Mouse (Mus musculus) ES-E14 (cell line): ENCODE data around the gene F2. TPM values are rescaled to one million over a fixed set of nuclear protein-coding genes. Genes with fewer than 3 reads are reported as not detected.
A peak's percentile ranks its signal among the peaks of the same experiment; 100 is the strongest.

Experiments used
- DNase-seq: peaks from one replicate; pipeline ENCODE4 v3.0.0-alpha.2; 2013; ENCODE audit warnings: low read depth, low spot score
- H3K27ac ChIP-seq: 2 replicates; pipeline ENCODE4 v1.5.1; 2012; ENCODE audit warnings: low read depth, mild to moderate bottlenecking, low read length, moderate library complexity, mixed read lengths; ENCODE audit not compliant: poor library complexity, insufficient read depth, severe bottlenecking
- H3K36me3 ChIP-seq: 2 replicates; pipeline ENCODE4 v1.6.1; 2012; ENCODE audit warnings: mild to moderate bottlenecking, low read length, moderate library complexity, mixed read lengths; ENCODE audit not compliant: control insufficient read depth, poor library complexity, insufficient read depth, severe bottlenecking
- H3K4me1 ChIP-seq, 2 experiments: fragments of 150-350 bp in 1 of 2; sonication (generic) in 1 of 2; 2 replicates each; pipeline ENCODE4 v1.6.1; 2012; ENCODE audit warnings: low read length in 2 of 2, mild to moderate bottlenecking in 1 of 2, mixed read lengths in 1 of 2; ENCODE audit not compliant: control insufficient read depth in 2 of 2, insufficient read depth in 2 of 2, poor library complexity in 1 of 2
- H3K4me3 ChIP-seq, 2 experiments: fragments of 150-350 bp in 1 of 2; sonication (generic) in 1 of 2; 2 replicates each; pipeline ENCODE4 v1.5.1; 2012; ENCODE audit warnings: low read length in 2 of 2, low read depth in 1 of 2, mild to moderate bottlenecking in 1 of 2, mixed read lengths in 1 of 2; ENCODE audit not compliant: insufficient read depth in 1 of 2, poor library complexity in 1 of 2, severe bottlenecking in 1 of 2
- H3K9ac ChIP-seq: 2 replicates; pipeline ENCODE4 v1.6.1; 2012; ENCODE audit warnings: low read depth, mild to moderate bottlenecking, low read length, mixed read lengths; ENCODE audit not compliant: poor library complexity, insufficient read depth, severe bottlenecking
- H3K9me3 ChIP-seq: fragments of 150-350 bp; sonication (generic); 2 replicates; pipeline ENCODE4 v1.6.1; 2012; ENCODE audit warnings: low read depth, mild to moderate bottlenecking, low read length; ENCODE audit not compliant: control insufficient read depth, insufficient read depth
- CHD2 ChIP-seq: IDR thresholded peaks from 2 replicates; pipeline ENCODE4 v1.6.1; 2014; ENCODE audit warnings: mild to moderate bottlenecking, low read depth, low read length, inconsistent platforms
- HCFC1 ChIP-seq: IDR thresholded peaks from 2 replicates; pipeline ENCODE4 v1.6.1; 2012; ENCODE audit warnings: low read length, inconsistent platforms, borderline replicate concordance; ENCODE audit not compliant: insufficient read depth
- MAFK ChIP-seq: IDR thresholded peaks from 2 replicates; pipeline ENCODE4 v1.6.1; 2014; ENCODE audit warnings: mild to moderate bottlenecking, low read depth, low read length, inconsistent platforms; ENCODE audit not compliant: insufficient read depth
- ZC3H11A ChIP-seq: IDR thresholded peaks from 2 replicates; pipeline ENCODE4 v1.6.1; 2012; ENCODE audit warnings: low read depth, mild to moderate bottlenecking, inconsistent platforms, low read length, borderline replicate concordance
- ZNF384 ChIP-seq: IDR thresholded peaks from 2 replicates; pipeline ENCODE4 v1.6.1; 2012; ENCODE audit warnings: low read depth, low read length, inconsistent platforms
- in situ Hi-C, 2 experiments: fragments of 600-800 bp; cut with MboI; formaldehyde crosslinking; loops; one replicate each; pipeline ENCODE4 v1.15.1; 2025; ENCODE audit warnings: low sequenced_read_pairs in 2 of 2, inconsistent platforms in 1 of 2; ENCODE audit not compliant: unreplicated experiment in 2 of 2
- total RNA-seq: library from RNA; depleted of rRNA; stranded (reverse); fragments of 300-350 nt; gene quantifications from 2 replicates; pipeline ENCODE4 v1.2.3, GENCODE M21; 2012; rRNA removed

The F2 gene
- total RNA-seq, result 1.4 and 2.0 TPM in 2 replicates

- TF ChIP-seq MAFK (no peak), HCFC1 (no peak), ZNF384 (no peak), CHD2 (no peak), ZC3H11A (no peak)
- no peak for DNase-seq
- Histone ChIP-seq H3K9ac (peak within 1 kb of the TSS; percentile 44), H3K36me3 (no peaks in the 10 kb centered on the region), H3K4me3 (peak within 1 kb of the TSS; percentile 18 to 24; a peak in 3 of 4 replicates), H3K4me1 (peaks cover 0 to 22% of the 10 kb centered on the region in 2 experiments; a peak in 3 of 4 replicates), H3K27ac (no peak within 1 kb of the TSS), H3K9me3 (no peaks in the 10 kb centered on the region)
- in situ Hi-C loops, result no loop called here
Measured at GRCm38 (mm10) chr2:91636229-91636628, at the start of gene F2. Gene F2 (minus strand): TSS chr2:91636414.

DNA sequence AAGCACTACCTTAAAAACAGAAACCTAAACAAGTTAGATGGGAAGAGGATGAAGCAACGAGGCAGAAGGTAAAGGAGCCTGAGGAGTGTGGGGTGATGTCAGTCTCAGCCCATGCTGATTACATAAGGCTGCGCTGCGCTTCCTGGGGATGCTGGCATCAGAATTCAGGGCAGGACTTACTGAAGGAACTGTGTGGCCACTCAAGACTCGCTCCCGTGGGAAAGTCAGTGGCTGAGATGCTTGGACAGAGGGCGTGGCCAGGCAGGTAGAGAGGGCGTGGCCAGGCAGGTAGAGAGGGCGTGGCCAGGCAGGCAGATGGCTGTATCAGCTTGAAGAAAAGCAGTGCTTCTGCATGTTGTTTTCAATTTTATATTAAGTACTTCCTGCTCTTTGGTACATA lies 47.7 kb upstream of the F2 start:
- TF ChIP-seq MAFK (no peak), CHD2 (no peak), ZC3H11A (no peak), HCFC1 (no peak), ZNF384 (no peak)
- in situ Hi-C loops, result no loop called here
- no peak overlapping the region for H3K9ac ChIP-seq
- no peak for DNase-seq
- H3K36me3 ChIP-seq, result peaks cover 31% of the 10 kb centered on the region
- no peak overlapping the region for H3K27ac ChIP-seq
- H3K4me1 ChIP-seq, result peaks cover 0 to 3% of the 10 kb centered on the region in 2 experiments; a peak in 1 of 4 replicates
- no peaks in the 10 kb centered on the region for H3K9me3 ChIP-seq
- no peak overlapping the region for H3K4me3 ChIP-seq

DNA sequence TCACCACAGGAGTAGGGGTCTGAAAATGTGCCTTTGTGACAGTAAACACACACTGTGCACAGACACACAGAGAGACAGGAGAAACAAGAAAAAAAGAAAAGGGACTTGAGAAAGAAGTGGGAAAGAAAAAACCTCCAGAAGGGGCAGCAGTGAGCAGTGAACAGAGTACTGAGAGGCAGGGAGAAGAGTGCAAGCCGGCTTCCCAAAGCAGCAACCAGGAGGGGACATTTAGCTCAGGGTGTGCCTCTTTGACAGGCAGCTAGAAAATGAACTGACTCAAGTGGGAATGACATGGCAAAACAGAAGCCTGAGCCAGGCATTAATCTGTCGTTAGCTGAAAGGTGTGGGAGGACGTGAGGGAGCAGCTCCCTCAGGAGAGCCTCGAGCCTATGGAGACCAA lies 46.6 kb upstream of the F2 start:
- H3K9me3 ChIP-seq, result no peaks in the 10 kb centered on the region
- DNase-seq, result peak; percentile 69
- no peak overlapping the region for H3K4me3 ChIP-seq
- in situ Hi-C loops, result no loop called here
- H3K36me3 ChIP-seq, result peaks cover 36% of the 10 kb centered on the region
- peaks cover 0 to 3% of the 10 kb centered on the region in 2 experiments; a peak in 1 of 4 replicates for H3K4me1 ChIP-seq
- H3K27ac ChIP-seq, result no peak overlapping the region
- 0 out of 2 replicates have a peak, but pooled peaks have one; percentile 37 for TF ChIP-seq ZNF384
- TF ChIP-seq HCFC1, result no peak
- TF ChIP-seq MAFK, result 0 out of 2 replicates have a peak, but pooled peaks have one; percentile 5
- no peak for TF ChIP-seq ZC3H11A
- no peak overlapping the region for H3K9ac ChIP-seq

GRCm38 (mm10) chr2:91676961-91677360 lies 40.7 kb upstream of the F2 start:
- Histone ChIP-seq H3K9ac (no peak overlapping the region), H3K4me3 (no peak overlapping the region), H3K36me3 (peaks cover 45% of the 10 kb centered on the region), H3K4me1 (peaks cover 0 to 5% of the 10 kb centered on the region in 2 experiments; a peak in 1 of 4 replicates), H3K9me3 (no peaks in the 10 kb centered on the region), H3K27ac (no peak overlapping the region)
- TF ChIP-seq CHD2 (no peak), HCFC1 (no peak), ZNF384 (no peak), MAFK (no peak), ZC3H11A (no peak)
- in situ Hi-C loops, result no loop called here
- DNase-seq, result no peak

DNA sequence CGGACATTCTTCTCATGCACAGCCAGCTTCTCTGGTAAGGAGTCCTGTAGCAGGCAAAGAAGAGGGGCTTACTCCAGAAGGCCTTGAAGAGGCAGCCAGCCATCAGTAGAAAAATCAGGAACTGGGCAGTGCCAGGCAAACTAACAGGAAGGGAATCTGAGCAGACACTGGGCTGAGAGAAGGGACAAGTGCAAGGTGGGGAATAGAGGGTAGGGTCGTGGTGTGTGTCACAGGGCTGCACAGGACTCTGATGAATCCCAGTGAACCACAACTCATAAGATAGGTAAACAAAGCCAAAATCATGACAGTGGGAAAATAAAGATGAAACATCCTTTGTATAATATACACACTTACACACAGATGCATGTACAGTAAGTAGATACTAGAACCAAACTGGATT lies 40.2 kb upstream of the F2 start:
- TF ChIP-seq HCFC1 (no peak), ZNF384 (no peak), ZC3H11A (no peak), MAFK (no peak)

More for the DNA sequence above, 40.2 kb upstream of the F2 start:
- peaks cover 0 to 5% of the 10 kb centered on the region in 2 experiments; a peak in 1 of 4 replicates for H3K4me1 ChIP-seq
- in situ Hi-C loops, result no loop called here
- H3K9me3 ChIP-seq, result no peaks in the 10 kb centered on the region
- no peak overlapping the region for H3K9ac ChIP-seq
- no peak for DNase-seq
- H3K4me3 ChIP-seq, result no peak overlapping the region
- H3K36me3 ChIP-seq, result peaks cover 42% of the 10 kb centered on the region
- no peak overlapping the region for H3K27ac ChIP-seq
